Mouse (Mus musculus) spleen, adult 2 months (tissue): ENCODE results near the gene Osbpl7.

Source experiments
- CTCF ChIP-seq: fragments of 200-500 bp; IDR thresholded peaks from 2 replicates; pipeline ENCODE4 v1.5.1; 2011; ENCODE audit warnings: mild to moderate bottlenecking, inconsistent platforms; ENCODE audit not compliant: insufficient read depth, insufficient read length, insufficient replicate concordance; ENCODE audit errors: extremely low read depth
- POLR2A ChIP-seq: fragments of 200-500 bp; IDR thresholded peaks from 2 replicates; pipeline ENCODE4 v1.6.1; 2011; ENCODE audit warnings: low read depth, low read length, inconsistent platforms

DNA sequence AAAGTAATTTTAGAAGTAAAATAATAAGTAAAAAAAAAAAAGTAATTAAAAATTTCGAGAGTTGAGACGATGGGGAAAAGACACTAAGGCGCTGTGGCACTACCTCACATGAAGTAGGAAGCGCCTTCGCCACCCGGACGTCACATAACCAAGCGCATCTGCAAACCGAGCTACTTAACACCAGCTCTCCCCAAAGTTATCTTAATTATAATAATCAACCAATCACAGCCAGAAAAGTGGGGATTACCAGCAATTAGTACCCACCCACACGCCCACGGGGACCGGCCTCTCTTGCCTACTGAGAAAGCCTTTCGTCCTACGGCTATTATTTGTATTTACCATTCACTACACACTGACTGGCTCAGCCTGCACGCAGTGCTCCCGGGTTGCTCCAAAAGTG lies 58.5 kb downstream of the Osbpl7 start:
- TF ChIP-seq POLR2A (no peak), CTCF (no peak)
